Mouse (Mus musculus) heart, postnatal 0 days (tissue): ENCODE measurements around the gene B3gnt7.

Experiments used
- CTCF ChIP-seq: IDR thresholded peaks from 2 replicates; pipeline ENCODE4 v1.5.1; 2016; ENCODE audit warnings: antibody characterized with exemption, control low read depth, low read depth
- EP300 ChIP-seq: IDR thresholded peaks from 2 replicates; pipeline ENCODE4 v1.6.1; 2016; ENCODE audit warnings: antibody characterized with exemption, low read depth

DNA sequence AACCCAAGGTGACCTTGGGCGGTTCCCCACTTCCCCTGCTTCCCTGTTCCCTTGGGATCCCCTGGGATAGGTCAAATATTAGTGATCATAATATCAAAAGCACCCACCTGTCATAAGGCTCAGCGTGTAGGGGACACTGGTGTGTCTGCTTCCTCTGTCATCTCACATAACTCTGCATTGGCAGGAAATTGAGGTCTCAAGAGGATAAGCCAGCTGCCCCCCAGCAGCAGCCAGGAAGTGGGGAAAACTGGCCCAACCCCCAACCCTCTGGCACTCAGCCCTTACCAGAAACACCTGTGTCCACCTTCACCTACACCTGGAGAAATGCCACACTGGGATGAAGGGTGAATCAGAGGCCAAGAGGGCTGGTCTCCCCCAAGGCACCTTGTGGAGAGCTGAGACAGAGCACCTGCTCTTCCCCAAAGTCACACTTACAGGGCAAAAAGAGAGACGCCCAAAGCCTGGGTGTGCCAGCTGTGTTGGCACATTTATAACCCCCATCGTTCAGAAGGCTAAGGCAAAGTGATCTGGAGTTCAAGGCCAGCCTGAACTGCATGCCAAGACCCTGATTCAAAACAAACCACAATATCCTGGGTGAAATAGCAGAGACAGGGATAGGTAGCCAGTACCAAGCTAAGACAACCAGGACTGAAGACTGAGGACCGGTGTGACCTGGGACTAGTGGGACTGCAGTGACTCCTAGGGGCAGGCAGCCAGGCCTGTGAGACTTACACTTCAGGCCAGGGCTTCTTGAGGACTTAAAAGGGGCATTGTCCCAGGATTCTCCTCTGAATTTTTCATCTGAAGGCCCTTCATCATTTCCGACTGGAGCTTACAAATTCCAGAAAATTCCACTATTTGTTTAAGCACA lies 1.2 kb upstream of the B3gnt7 start:
- peak; percentile 37; the same call in 1 of the 2 replicates for TF ChIP-seq CTCF
- no peak for TF ChIP-seq EP300
